Mouse (Mus musculus): ENCODE measurements around the gene Tnfrsf19.

Gene Tnfrsf19

DNA sequence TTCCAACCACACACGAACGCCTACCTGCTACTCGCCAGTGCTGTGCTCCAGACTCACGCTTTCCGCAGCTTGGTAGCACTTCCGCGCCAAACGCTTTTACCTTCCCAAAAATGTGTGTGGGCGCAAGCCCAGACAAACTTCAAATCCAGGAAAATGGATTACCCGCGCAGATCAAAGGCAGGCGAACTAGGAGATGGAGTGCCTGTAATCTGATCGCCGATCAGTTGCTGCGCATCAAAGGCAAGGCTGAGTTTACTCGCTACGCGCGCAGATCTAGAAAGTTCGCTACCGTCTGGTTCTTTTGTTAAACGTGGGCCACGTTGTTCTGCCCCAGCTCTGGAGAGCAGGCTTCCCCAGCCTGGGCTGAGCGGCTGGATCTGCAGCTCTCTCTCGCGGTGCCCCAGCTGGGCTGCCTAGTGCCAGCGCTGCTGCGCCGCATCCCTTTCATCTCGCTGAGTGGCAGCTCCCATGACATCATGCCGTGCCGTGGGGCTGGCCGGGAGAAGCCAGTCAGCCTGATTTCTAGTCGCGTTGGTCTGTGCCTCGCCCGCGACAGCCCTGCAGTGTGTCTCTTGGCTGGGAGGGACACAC is at the start of gene Tnfrsf19:
Gene Tnfrsf19, minus strand, starts transcription at position 400 of the 591 bp plus-strand sequence.
- DNase-seq (ENCODE audit: low spot score in 2 of 2) = peak; percentile 63 to 76

DNA sequence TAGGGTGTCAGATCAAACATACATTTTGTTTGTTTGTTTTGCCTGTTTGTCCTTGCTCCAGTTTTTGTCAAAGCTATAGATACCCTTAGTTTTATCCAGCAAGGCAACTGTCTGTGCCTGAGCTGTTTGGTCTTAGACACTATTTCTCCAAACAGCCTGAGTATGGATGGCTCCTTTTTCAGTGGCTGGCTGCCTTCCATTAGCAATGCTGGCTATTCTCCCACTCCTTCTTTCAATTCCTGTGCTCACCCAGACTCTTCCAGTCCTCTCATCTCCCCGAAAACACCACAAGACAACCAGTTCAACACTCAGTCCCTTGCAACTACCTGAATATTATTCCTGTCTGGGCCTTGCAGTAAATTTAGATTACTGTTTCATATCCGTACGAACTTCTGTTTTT is 45.8 kb upstream of the Tnfrsf19 start:
- DNase-seq (ENCODE audit: low spot score in 2 of 2) = no peak

DNA sequence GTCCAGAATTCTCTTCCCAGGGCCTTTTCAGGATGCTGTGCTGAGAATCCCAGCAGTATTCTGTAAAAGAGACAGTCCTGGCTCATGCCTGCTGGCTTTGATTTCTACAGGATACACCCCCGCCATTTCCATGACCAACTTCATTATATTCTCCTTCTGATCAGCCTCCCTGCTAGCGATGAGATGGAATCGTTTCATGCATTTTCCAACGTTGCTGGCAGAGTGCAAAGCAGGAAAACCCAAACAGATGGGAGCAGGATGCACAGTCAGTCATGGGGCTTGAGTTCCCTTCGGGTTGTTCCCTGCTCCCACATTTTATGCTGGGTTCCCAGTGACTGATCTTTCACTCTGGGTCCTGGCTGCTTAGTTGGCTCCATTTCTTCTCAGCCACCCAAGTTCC is 44.7 kb upstream of the Tnfrsf19 start:
- no peak for DNase-seq (ENCODE audit: low spot score in 2 of 2)

DNA sequence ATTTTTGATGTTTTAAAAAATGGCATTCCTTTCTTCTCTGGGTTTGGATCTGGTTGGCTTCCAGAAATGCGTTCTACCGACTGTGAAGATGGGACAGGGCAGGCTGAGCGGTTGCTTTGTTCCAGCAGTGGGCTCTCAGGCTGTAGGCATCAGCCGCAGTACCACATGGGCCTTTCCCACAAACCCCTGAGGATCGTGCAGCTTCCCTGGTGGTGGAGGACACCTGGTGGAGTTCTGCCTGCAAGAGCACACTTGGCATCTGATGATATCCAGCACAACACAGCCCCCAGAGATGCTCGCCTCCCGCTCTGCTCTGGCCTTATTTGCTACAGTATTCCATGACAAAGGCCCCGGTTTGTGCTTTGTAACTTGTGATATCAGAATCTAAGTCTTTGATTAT is 41.9 kb upstream of the Tnfrsf19 start:
- DNase-seq (ENCODE audit: low spot score in 2 of 2) = no peak

DNA sequence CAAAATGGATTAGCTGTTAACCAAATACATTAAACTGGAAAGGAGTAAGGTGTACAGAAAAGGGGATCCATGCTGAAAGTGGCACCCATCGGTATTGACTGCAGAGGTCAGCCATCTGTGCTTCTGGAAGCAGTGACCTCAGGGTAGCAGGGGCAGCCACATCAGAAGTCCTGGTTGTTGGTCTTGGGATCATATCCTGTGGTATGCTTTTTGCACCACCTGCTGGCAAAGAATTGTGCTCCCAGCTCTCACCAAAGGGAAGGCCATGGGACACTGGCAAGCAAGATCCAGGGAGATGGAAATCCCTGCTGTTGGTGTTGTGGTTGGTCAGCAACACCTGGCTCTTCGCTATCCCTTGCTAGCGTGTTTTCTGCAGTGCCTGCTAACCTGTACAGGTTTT is 39.0 kb upstream of the Tnfrsf19 start:
- no peak for DNase-seq (ENCODE audit: low spot score in 2 of 2)

DNA sequence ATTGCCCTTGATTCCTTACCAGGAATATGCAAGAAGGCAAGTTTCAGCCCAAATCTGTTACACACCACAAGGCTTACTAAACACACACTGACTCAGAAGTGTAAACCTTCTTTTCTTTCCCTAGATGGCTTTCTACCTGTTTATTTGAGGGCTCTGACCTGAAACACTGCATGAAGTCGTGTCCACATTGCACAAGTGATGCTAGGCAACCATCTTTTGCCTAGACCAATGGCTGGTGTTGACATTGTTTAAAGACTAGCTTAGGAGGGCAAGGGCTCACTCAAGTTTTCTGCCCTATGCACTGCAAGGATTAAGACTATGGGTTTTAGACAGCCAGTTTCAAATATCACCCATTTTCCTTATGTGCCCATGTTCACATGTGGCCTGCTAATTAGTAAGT is 23.3 kb upstream of the Tnfrsf19 start:
- no peak for DNase-seq (ENCODE audit: low spot score in 2 of 2)

DNA sequence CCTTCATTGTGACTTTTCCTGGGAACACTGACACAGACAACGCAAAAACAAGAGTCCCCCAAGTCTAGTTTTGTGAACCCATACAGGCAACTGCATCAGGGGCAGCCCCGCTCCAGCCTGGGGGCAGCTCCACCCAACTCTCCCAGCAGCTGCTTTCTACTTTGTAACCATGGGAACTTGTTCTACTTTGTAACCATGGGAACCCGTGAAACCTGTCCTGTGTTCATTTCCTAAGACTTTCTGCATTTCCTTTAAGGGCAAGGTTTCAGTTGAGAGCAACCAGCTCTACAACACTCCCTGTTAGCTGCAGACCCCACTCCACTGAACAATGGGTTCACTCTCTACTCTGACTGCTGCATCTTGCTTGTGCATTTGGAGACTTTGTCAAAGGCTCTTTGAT is 15.4 kb upstream of the Tnfrsf19 start:
- no peak for DNase-seq (ENCODE audit: low spot score in 2 of 2)

DNA sequence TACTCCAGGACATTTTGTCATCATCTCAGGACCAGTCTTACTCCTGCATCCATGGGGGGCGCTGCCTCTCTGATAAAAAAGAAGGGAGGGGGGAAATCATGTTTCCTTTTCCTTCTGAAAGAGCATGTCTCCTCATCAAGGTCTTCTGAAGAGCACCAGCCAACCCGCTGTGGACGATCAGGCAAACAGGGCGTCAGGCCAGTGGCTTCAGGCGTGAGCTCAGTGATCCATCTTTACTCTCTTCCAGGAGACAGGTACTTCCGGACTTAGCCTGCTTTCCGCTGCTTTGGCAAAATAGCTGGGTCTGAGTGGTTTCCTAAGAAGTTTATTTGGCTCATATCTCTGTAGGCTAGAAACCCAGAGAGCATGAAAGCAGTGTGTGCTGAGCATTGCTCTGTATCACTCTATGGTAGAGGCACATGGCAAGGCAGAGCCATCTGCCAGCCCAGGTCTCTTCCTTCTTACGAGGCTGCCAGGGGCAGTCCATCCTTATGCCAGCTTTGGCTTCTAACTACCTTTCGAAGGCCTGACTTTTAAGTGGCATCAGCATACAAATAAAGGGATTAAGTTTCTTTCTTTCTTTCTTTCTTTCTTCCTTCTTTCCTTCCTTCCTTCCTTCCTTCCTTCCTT is 13.1 kb upstream of the Tnfrsf19 start:
- DNase-seq (ENCODE audit: low spot score in 2 of 2) = no peak

DNA sequence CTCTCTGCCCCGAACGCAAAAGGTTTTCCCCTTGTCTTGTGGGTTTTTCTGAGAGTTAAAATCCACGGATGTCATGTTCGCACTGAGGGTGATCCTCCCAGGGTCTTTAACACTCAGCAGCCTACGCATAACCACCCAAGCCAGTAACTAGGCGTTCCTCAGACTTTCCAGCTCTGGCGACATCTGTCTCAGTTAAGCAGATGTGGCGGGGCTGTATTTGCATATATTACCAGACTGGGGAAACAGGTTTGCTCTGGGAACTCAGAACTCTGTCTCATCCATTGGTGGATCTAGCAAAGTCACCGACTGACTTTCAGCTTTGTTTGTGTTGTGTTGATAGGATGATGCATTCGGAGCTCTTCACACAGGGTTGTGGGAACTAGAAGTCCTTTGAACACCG is 10.7 kb upstream of the Tnfrsf19 start:
- DNase-seq (ENCODE audit: low spot score in 2 of 2) = no peak

DNA sequence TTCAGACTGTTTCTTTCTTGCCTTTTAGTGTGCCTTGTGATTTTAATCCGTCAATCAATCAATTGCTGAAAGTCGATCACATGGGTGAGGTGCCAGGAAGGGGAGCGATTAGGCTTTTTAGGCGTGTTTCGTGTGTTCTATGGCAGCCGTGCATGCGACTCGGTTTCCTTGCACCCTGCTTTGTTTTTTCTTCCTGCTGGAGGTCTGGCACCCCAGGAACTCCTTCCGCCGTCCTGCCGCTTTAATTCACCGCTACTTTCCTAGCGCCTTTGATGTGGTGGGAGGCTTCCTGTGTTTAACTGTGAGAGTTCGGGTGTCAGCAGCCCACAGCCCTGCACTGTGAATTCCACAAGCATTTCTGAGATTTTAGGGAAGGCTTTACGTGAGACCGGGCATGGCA is 10.2 kb upstream of the Tnfrsf19 start:
- DNase-seq (ENCODE audit: low spot score in 2 of 2) = no peak

DNA sequence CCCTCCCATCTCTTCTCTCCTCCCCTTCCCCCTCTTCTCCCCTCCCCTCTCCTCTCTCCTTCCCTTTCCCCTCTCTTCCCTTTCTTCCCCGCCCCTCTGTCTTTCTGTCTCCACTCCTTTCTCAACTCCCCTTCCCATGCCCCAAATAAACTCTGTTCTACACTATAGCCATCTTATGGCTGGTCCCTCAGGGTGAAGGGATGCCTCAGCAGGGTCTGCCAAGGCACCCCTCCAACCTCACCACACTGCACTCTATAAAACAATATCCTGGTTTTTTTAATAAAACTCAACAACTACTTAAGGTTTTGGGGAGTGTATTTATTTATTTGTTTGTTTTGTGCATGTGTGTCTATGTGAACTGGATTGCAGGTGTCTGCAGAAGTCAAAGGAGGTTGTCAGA is 9.6 kb upstream of the Tnfrsf19 start:
- DNase-seq (ENCODE audit: low spot score in 2 of 2) = no peak

DNA sequence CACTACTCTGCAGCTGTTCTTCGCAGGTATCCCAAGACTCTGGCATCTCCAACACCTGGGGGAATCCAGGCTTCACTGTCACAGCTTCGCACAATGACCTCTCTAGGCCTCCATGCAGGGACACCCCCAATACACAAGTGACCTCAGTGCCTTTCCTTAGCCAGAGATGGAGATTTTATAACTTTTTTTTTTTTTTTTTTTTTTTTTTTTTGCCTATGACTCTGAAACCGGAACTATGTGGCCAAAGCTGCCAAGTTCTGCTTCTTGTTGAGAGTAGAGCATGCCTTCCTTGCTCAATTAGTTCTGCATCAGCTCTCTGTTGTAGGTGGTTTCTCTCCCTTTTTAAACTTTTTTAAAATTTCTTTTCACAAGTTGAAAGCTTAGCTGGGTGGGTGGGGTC is 5.9 kb upstream of the Tnfrsf19 start:
- no peak for DNase-seq (ENCODE audit: low spot score in 2 of 2)

DNA sequence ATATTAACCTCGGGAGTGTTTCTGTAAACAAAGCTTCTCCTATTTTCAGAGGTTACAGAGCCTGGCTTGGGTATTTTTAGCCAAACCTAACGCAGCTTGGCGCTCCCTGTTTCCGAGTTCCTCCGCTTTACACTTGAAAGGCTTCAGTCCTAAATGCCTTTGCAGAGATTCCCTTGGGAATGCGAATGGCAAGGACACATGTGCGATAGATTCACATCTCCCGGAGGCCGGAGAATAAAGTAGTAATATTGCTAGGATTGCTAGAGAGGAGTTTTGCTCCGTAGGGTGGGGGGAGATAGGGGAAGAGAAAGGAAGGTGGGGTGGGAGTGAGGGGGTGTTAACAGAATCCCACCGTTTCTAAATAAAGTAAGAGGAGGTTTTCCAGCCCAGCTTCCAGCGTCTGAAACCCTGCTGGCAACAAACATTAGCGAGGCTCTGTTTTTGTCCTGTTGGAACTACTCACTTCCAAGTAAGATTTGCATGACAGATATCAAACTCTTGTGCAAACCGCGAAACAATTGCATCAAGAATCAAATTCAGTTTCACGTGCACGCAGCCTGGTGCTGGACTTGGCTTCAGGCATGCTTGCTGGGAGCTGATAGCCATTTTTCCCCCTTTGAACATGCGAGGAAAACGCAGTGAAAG is 722 bp downstream of the Tnfrsf19 start:
- no peak for DNase-seq (ENCODE audit: low spot score in 2 of 2)

DNA sequence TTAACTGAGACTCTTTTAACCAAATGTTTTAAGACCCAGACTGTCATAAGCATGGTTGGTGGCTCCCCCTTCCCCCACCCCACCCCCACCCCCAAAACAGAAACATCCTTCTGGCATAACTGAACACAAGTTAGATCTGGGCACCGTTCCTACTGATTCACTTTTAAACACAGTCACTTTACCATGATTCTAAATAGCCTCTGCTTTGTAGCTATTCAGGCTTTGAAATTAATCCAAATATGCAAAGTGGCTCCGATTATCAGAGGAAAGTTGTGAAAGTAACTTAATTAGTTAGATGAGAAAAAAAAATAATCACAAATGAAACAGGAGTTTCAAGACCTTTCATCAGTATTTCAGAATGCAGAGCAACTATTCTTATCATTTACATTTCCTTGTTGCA is 2.0 kb downstream of the Tnfrsf19 start:
- DNase-seq (ENCODE audit: low spot score in 2 of 2) = no peak

DNA sequence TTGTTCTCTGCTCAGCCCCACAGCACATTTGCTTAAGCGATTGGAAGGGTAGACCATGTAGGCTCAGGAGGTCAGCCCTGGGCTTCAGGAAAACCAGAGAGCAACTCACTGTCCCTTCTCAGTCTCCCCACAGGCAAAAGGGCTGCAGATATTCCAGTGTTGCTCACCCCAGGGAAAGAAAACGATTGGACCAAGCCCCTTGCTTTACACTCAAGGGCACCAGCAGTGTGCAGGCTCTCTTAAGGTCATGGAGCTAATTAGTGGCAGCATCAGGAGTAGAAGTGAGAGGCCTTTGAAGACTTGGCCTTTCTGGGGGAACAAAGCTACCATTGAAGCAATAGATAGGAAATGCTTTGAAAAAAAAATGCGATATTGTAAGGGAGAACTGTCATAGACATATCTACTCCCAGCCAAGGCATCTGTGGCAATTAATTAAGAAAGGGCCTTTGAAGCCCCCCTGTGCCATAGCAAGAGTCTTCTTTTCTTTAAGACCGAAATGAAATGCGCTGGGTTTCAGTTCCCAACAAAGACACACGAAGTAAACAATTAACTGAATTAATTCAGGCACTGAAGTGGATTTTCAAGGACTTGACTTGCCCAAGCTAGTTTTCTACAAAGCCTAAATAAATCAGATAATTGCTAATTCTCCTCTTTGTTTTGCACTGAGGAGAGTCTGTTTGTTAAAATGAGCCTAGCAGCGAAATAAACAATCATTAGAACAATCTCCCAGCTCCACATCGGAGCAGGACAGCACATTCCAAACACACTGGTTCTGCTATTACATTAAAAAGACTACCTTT is 2.6 kb downstream of the Tnfrsf19 start:
- no peak for DNase-seq (ENCODE audit: low spot score in 2 of 2)

DNA sequence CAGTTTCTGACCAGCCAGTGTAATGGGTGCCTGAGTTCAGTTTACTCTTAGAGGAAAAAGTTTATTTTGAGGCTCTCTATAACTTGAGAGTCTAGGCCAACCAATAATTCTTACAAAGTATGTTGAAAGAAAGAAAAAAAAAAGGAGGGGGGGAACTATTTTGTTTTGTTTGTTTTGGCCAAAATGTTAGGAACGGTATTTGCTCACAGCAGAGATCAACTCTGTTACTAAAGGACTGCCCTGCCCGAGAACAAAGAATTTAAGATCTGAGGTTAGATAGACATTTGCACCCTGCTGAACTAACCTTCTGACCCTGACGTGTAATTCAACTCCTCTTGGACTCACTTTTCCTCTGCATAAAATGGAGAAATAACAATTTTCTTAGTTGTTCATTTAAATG is 4.0 kb downstream of the Tnfrsf19 start:
- no peak for DNase-seq (ENCODE audit: low spot score in 2 of 2)

DNA sequence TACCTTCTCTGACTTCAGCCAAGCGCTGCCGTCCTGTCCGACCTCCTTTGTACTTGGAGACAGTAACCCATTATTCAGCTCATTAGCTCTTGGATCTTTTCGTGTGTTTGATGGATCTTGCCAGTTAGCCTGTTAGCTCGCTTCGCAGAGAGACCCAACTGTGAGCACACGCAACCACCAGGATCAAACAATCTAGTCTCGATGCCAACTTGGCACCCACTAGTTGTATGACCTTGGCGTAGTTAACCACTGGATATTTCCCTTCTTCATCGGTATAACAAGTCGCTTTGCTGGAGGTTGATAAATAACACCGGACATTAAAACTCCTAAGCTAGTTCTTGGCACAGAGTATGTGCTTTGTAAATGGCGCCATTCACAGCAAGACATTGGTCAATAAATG is 6.1 kb downstream of the Tnfrsf19 start:
- DNase-seq (ENCODE audit: low spot score in 2 of 2) = no peak

DNA sequence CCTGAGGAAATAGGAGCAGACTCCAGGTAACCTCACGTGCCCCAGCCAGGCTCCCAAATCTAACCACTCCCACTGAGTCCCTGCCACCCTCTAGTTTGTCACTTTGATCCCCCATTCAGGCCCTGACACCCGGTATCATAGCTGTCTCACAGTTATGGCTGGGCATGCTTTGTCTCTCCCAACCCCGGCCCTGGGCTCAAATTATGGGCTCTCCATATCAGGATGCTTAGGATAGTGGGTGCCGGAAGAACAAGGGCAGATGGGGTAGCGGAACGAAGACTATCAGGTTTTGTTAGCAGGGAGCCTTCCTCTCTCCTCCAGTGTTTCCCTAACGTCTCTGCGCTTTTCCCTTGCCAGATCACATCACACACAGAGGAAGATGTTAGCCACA is 8.2 kb downstream of the Tnfrsf19 start:
- DNase-seq (ENCODE audit: low spot score in 2 of 2) = no peak

DNA sequence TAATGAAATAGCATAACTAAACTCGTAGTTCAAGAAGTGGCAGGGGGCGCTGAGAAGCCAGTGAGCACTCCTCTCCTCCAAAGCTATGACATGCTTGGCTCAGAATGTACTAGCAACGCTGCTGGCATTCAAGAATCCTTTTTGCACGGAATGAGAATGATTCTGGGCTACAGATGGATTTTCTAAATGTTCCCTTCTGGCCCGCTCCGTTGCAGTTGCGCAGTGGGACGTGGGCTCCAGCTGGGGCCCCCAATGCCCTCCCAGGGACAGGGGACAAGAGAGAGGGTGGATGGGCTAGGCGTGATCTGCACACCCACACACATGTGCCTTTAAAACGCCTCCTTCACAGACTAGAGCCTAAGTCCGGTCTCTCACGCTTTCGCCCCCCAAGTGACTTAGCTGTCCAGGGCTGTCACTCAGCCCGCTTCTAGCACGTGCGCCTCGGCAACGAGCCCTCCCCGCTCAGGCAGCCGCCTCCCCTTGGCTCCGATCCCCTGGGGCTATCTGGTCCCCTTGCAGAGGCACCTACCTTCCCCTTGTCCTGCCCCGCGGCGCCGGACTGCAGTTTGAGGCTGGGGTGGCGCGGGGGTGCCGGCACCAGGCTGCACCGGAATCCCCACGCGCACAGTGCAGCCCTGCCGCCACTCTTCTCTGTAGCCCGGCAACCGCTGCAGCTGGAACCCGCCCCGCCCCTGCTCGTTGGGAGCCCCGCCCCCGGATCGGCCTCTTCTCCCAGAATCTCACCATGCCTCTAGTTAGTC is 8.8 kb downstream of the Tnfrsf19 start:
- DNase-seq (ENCODE audit: low spot score in 2 of 2) = peak; percentile 45 to 79

DNA sequence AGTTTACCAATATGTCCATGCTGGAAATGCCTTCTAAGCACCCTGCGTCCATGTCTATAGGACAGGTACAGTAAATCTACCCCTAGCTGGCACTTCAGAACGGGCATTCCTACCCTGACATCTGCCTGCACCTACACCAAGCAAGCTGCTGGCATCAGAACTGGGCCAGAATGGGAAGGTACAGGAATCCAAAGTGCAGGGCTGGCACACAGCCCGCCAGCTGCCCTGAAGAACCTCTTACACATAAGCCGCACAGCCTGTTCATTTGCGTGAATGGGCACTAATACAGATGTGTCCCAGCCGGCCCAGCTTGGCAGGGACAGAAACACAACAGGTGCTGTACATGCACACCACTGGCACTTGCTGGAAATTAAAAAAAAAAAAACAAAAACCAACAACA is 15.9 kb downstream of the Tnfrsf19 start:
- DNase-seq (ENCODE audit: low spot score in 2 of 2) = no peak

DNA sequence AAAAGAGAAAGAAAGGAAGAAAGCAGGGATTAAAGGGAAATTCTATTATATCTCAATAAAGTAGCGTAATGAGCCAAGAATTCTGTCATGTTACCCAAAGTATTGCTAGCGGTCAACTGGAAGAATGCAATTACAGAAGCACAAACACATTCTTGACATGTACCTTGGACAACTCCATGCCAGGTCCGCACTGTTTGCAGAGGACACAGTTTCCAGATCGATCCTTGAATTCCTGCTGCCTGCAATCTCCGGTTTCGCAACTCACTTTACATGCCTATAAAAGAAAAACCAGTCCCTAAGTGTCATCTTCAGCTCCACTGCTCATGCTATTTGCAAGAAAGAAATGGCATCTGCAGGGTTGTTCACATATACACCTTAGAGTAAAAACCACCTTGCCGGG is 22.3 kb downstream of the Tnfrsf19 start:
- no peak for DNase-seq (ENCODE audit: low spot score in 2 of 2)

DNA sequence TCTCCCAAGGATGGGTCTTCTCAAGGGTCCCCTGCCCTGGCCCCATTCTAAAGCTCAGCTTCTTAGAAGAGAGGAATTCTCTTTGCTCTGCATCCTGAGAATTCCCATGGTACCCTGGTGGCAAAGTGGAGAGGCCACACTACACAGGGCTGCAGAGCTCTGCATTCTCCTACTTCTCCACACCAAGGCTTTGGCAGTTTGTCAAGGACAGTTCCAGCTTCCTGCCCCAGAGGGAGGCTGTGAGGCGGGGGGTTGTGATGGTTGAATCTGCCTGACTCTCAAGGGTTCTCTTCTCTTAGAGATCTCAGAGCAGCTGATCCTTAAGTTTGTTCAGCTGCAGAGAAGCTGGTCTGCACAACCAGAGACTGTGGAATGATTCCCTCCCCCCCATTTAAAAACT is 23.9 kb downstream of the Tnfrsf19 start:
- DNase-seq (ENCODE audit: low spot score in 2 of 2) = no peak

Measured in urinary bladder, postnatal 4 days (tissue).